Mouse (Mus musculus) kidney, adult 2 months (tissue): ENCODE measurements around the gene Rasl10a.

Source experiments
- CTCF ChIP-seq: fragments of 200-500 bp; conservative IDR thresholded peaks from 2 replicates; pipeline ENCODE4 v1.5.1; 2011; ENCODE audit warnings: low read depth, mild to moderate bottlenecking, control low read depth, low read length, moderate library complexity, mixed read lengths; ENCODE audit not compliant: insufficient read depth, insufficient read length
- POLR2A ChIP-seq: fragments of 200-500 bp; IDR thresholded peaks from one replicate; pipeline ENCODE4 v1.6.1; 2011; ENCODE audit warnings: low read depth, low read length, control low read depth

DNA sequence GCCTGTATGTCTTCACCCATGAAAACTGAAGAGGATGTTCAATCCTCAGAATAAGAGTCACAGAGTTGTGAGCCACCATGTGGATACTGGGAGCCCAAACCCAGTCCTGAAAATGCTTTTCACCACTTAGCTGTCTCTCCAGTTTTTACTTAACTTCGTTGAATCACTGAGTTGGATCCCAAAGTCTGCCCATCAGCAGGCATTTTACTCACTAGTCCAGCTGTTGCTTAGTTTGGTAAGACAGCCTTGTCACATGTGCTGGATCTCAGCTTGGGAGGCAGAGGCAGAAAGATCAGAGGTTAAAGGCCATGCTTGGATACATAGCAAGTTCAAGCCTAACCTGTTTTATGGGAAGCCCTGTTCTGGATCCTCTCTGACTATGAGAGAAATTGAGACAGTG, 47.7 kb upstream of the Rasl10a start:
- no peak for TF ChIP-seq POLR2A
- no peak for TF ChIP-seq CTCF
